Mouse (Mus musculus) forebrain, postnatal 0 days (tissue): Measurements from ENCODE around the gene Ptpn14. TPM values are rescaled to one million over a fixed set of nuclear protein-coding genes. Genes with fewer than 3 reads are reported as not detected.

Experiments
- ATAC-seq: fragments of 200-750 bp; cut with Nextera tagmentation; 2 replicates; pipeline ENCODE4 v1.8.0; 2017; ENCODE audit warnings: mild to moderate bottlenecking, moderate library complexity
- DNase-seq: peaks from one replicate; pipeline ENCODE4 v3.0.0-alpha.2; 2015
- H3K27ac ChIP-seq: fragments of 300-500 bp; sonication (generic); 2 replicates; pipeline ENCODE4 v1.5.1; 2014; ENCODE audit warnings: low read depth, mild to moderate bottlenecking, antibody characterized with exemption, low read length, moderate library complexity, mixed read lengths
- H3K27me3 ChIP-seq: fragments of 300-500 bp; sonication (generic); 2 replicates; pipeline ENCODE4 v1.6.1; 2014; ENCODE audit warnings: mild to moderate bottlenecking, low read length, mixed read lengths; ENCODE audit not compliant: insufficient read depth
- H3K36me3 ChIP-seq: fragments of 300-500 bp; sonication (generic); 2 replicates; pipeline ENCODE4 v1.6.1; 2014; ENCODE audit warnings: mild to moderate bottlenecking, moderate library complexity; ENCODE audit not compliant: insufficient read depth
- H3K4me1 ChIP-seq: fragments of 300-500 bp; sonication (generic); 2 replicates; pipeline ENCODE4 v1.6.1; 2014; ENCODE audit warnings: antibody characterized with exemption; ENCODE audit not compliant: insufficient read depth
- H3K4me2 ChIP-seq: fragments of 300-500 bp; sonication (generic); 2 replicates; pipeline ENCODE4 v1.6.1; 2014; ENCODE audit warnings: low read depth, mild to moderate bottlenecking, moderate library complexity
- H3K4me3 ChIP-seq: fragments of 300-500 bp; sonication (generic); 2 replicates; pipeline ENCODE4 v1.5.1; 2014; ENCODE audit warnings: low read depth, low read length, mixed read lengths
- H3K9ac ChIP-seq: fragments of 300-500 bp; sonication (generic); 2 replicates; pipeline ENCODE4 v1.6.1; 2014; ENCODE audit warnings: mild to moderate bottlenecking
- H3K9me3 ChIP-seq: fragments of 300-500 bp; sonication (generic); 2 replicates; pipeline ENCODE4 v1.6.1; 2016; ENCODE audit warnings: low read length
- CTCF ChIP-seq: sonication (generic); IDR thresholded peaks from 2 replicates; pipeline ENCODE4 v1.5.1; 2016; ENCODE audit warnings: antibody characterized with exemption, control low read depth, low read depth
- WGBS: fragments of 180-500 bp; shearing (Covaris S2); extraction: QIAGEN DNeasy Blood & Tissue Kit; methylation state at CpG from one replicate; pipeline ENCODE4 v1.1.7; 2014; 5-methylcytosine and 5-hydroxymethylcytosine counted together
- polyA plus RNA-seq: library from polyadenylated mRNA; unstranded; fragments of >200 nt; fragmentation: Nextera tagmentation; extraction: Ambion mirVana; gene quantifications from 2 replicates; pipeline ENCODE4 v1.2.1, GENCODE M21; 2015
- total RNA-seq: library from RNA; depleted of rRNA; stranded (reverse); fragments of >200 nt; gene quantifications from 2 replicates; pipeline ENCODE4 v1.2.3, GENCODE M21; 2014

The Ptpn14 gene
- total and polyA plus RNA-seq, 2 experiments from 2014 or later = 0.98 to 3.9 TPM

DNA sequence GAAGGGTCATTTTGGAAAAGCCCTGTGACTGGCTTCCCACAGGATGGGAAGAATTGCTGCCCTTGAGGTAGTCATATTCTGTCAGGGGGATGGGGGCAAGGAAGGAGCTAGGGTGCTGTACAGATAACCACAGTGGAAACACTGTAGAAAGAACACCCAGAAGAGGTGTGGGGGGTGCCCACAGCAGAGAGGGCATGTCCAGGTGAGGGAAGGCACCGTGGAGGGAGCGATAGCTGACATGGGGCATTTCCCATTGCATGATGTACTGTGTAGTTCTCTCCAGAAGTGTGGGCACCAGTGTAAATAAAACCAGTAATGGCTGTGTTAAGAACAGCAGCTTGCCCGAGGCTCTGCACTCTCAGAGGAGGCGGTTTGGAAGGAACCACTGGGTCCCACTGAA, 102.3 kb downstream of the Ptpn14 start:
- 63% methylated on average over 4 of the region's 4 CpGs for WGBS
- H3K4me3 ChIP-seq = no peak overlapping the region
- TF ChIP-seq CTCF = no peak
- no peak overlapping the region for H3K27ac ChIP-seq
- no peak overlapping the region for H3K4me2 ChIP-seq
- no peak overlapping the region for H3K9ac ChIP-seq
- no peaks in the 10 kb centered on the region for H3K9me3 ChIP-seq
- no peaks in the 10 kb centered on the region for H3K4me1 ChIP-seq
- H3K36me3 ChIP-seq = no peaks in the 10 kb centered on the region
- DNase-seq = no peak
- no peaks in the 10 kb centered on the region for H3K27me3 ChIP-seq
- ATAC-seq = no peak

DNA sequence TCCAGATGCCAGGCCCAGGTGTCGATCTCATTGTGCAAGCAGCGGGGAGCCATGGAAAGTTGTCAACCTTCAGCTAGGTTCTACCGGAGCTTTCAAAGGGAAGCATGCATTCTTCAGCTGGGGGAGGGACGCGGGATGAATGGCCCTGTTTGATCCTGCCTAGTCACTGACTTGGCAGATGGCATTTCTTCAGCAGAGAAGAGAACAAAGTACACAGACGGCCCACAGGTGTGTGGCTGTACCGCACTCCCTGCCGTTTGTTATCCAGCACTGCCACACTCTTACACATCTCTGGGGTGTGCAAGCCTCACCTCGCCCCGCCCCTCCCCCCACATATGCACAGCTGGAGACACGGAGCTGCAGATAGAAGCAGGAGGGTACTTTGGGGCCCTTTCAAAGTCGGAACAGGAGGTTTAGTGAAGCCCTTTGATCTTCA, 102.7 kb downstream of the Ptpn14 start:
- H3K4me3 ChIP-seq = no peak overlapping the region
- no peak overlapping the region for H3K27ac ChIP-seq
- no peak for TF ChIP-seq CTCF
- no peak overlapping the region for H3K4me2 ChIP-seq
- H3K4me1 ChIP-seq = no peaks in the 10 kb centered on the region
- WGBS = 11% methylated on average over 12 of the region's 12 CpGs
- H3K9ac ChIP-seq = no peak overlapping the region
- ATAC-seq = no peak
- H3K27me3 ChIP-seq = no peaks in the 10 kb centered on the region
- H3K36me3 ChIP-seq = no peaks in the 10 kb centered on the region
- H3K9me3 ChIP-seq = no peaks in the 10 kb centered on the region
- no peak for DNase-seq

DNA sequence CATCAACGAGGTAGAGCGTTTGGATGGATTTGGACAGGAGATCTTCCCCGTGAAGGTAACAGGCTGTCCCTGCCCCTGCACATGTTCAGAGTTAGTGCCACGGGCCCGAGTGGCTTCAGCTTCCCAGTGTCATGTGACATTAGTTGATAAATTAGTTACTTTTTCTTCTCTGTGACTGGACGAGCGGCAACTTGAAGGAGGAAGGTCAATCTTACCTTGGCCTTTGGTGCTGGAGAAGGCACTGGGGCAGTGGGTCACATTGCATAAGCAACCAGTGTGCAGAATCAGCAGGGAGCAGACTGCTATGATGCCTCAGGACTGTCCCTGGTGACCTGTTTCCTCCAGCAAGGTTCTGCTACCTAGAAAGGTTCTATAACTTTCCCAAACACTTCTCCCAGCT, 105.3 kb downstream of the Ptpn14 start:
- Histone ChIP-seq H3K9ac (no peak overlapping the region), H3K4me2 (no peak overlapping the region), H3K4me3 (no peak overlapping the region), H3K4me1 (no peaks in the 10 kb centered on the region), H3K9me3 (no peaks in the 10 kb centered on the region), H3K27ac (no peak overlapping the region), H3K27me3 (no peaks in the 10 kb centered on the region), H3K36me3 (no peaks in the 10 kb centered on the region)
- TF ChIP-seq CTCF = no peak
- 92% methylated on average over 7 of the region's 7 CpGs for WGBS
- DNase-seq = no peak
- ATAC-seq = no peak

DNA sequence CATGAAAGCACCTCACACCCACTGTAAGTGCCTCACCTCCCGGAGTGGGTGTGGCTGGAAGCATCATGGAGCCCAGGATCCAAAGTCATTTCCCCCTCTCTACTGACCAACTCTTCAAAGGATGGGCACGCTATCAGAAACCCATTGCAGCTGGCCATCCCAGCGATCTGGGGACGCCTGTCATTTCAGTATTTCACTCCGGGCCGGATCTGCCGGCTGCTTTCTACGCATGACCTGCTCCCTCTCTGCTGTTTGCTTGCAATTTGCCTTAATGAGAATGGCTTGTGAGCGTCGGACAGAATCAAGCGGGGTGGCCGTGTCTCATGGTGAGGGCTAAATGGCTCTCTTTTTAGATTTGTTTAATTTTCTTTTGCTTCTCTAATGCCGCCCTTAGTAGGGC, 106.1 kb downstream of the Ptpn14 start:
- no peak overlapping the region for H3K9ac ChIP-seq
- H3K36me3 ChIP-seq = no peaks in the 10 kb centered on the region
- ATAC-seq (no peak), DNase-seq (no peak)
- no peak overlapping the region for H3K27ac ChIP-seq
- TF ChIP-seq CTCF = no peak
- H3K9me3 ChIP-seq = no peaks in the 10 kb centered on the region
- H3K4me1 ChIP-seq = no peaks in the 10 kb centered on the region
- WGBS = 50% methylated on average over 13 of the region's 13 CpGs
- no peaks in the 10 kb centered on the region for H3K27me3 ChIP-seq
- no peak overlapping the region for H3K4me2 ChIP-seq
- H3K4me3 ChIP-seq = no peak overlapping the region

DNA sequence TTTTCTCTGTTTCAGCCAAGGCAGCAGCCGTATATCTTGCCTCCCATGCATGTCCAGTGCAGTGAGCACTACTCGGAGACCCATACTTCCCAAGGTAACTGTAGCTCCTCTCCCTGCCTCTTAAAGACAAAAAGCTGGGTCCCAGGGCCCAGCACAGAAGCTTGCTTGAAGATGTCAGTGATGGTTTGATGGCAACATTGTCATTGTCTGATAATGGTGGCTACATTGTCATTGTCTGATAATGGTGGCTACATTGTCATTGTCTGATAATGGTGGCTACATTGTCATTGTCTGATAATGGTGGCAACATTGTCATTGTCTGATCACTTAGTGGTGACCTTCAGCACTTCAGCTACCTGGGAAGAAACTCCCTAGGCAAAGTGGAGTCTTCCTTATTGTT, 118.3 kb downstream of the Ptpn14 start:
- TF ChIP-seq CTCF = no peak
- H3K36me3 ChIP-seq = no peaks in the 10 kb centered on the region
- WGBS = 92% methylated on average over 2 of the region's 2 CpGs
- H3K4me3 ChIP-seq = no peak overlapping the region
- no peak for ATAC-seq
- H3K9me3 ChIP-seq = no peaks in the 10 kb centered on the region
- H3K4me2 ChIP-seq = no peak overlapping the region
- no peaks in the 10 kb centered on the region for H3K27me3 ChIP-seq
- no peak overlapping the region for H3K27ac ChIP-seq
- DNase-seq = no peak
- H3K4me1 ChIP-seq = no peaks in the 10 kb centered on the region
- no peak overlapping the region for H3K9ac ChIP-seq

DNA sequence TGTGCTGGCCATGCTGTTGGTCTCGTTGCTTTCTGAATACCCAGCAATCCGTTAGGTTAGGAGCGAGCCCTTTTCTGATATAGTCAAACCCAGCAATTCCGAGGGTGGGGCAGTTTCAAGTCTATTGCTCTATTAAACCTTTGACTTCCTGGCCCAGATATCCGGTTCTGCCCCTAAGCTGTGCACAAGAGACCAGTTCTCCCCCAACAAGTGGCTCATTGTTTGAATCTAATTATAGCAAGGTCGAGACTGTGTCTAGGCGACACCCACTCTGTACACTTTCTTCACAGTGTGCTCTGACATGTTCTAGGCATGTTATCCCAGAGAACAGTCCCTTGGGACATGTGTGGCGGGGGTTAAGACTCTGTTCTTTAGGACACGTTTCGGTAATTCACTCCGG, 121.5 kb downstream of the Ptpn14 start:
- Histone ChIP-seq H3K36me3 (no peaks in the 10 kb centered on the region), H3K4me3 (no peak overlapping the region), H3K9me3 (no peaks in the 10 kb centered on the region), H3K4me1 (no peaks in the 10 kb centered on the region), H3K27ac (no peak overlapping the region), H3K4me2 (no peak overlapping the region), H3K9ac (no peak overlapping the region), H3K27me3 (no peaks in the 10 kb centered on the region)
- no peak for TF ChIP-seq CTCF
- ATAC-seq (no peak), DNase-seq (no peak)
- whole genome bisulfite sequencing = 76% methylated on average over 11 of the region's 11 CpGs

DNA sequence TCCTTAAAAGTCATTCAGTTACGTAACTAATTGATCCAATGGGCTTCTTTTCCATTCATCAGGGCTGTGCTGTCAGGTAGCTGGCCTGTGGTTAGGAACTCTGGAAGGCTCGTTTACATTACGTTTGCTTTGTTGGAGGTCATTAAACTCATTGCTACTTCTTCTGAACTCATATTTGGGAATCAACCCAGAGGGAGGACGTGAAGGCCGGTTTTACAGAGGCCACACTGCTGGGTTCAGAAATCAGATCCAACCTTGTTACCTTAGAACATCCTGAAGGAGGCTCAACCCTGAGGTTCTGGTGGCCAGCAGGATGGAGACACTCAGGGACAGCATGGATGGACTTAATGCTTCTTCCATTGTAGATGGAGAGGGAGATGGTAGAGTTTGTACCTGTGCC, 124.0 kb downstream of the Ptpn14 start:
- no peaks in the 10 kb centered on the region for H3K9me3 ChIP-seq
- no peak for TF ChIP-seq CTCF
- H3K4me3 ChIP-seq = no peak overlapping the region
- no peaks in the 10 kb centered on the region for H3K36me3 ChIP-seq
- DNase-seq = no peak
- H3K4me1 ChIP-seq = no peaks in the 10 kb centered on the region
- H3K4me2 ChIP-seq = no peak overlapping the region
- H3K27me3 ChIP-seq = no peaks in the 10 kb centered on the region
- WGBS = 87% methylated on average over 5 of the region's 5 CpGs
- ATAC-seq = no peak
- H3K9ac ChIP-seq = no peak overlapping the region
- no peak overlapping the region for H3K27ac ChIP-seq

DNA sequence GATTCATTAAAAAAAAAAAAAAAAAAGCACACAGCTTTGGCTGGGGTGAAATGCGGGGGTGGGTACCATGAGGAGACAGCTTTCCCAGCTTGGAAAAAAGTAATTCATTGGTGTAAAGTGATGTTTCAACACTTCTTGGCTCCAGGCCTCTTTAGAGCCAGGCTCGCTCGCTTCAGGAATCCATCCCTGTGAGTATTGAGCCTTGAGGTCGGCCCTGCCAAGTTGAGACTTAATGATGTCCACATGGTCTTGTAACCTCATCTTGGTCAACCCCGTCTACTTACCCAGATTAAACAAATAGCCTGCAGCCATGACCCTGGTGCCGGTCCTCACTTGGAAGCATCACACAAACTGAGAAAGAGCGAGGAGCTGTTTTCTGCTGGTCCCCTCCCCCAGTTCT, 124.4 kb downstream of the Ptpn14 start:
- H3K36me3 ChIP-seq = no peaks in the 10 kb centered on the region
- H3K27me3 ChIP-seq = no peaks in the 10 kb centered on the region
- no peak overlapping the region for H3K4me3 ChIP-seq
- WGBS = 89% methylated on average over 7 of the region's 7 CpGs
- H3K9me3 ChIP-seq = no peaks in the 10 kb centered on the region
- TF ChIP-seq CTCF = no peak
- DNase-seq (no peak), ATAC-seq (no peak)
- no peak overlapping the region for H3K4me2 ChIP-seq
- no peaks in the 10 kb centered on the region for H3K4me1 ChIP-seq
- H3K9ac ChIP-seq = no peak overlapping the region
- no peak overlapping the region for H3K27ac ChIP-seq
